Mouse (Mus musculus): ENCODE measurements around the gene Rinl.
A peak's percentile ranks its signal among the peaks of the same experiment; 100 is the strongest.

Rinl gene

GRCm38 (mm10) chr7:28788307-28789195, at the start of gene Rinl:
TSS of gene Rinl (plus strand) at chr7:28788969.
- DNase-seq (ENCODE audit: low spot score in 2 of 2) = no peak

- DNase-seq (ENCODE audit: low spot score in 2 of 2) = no peak
Observed at GRCm38 (mm10) chr7:28739829-28740228, 48.9 kb upstream of the Rinl start.

GRCm38 (mm10) chr7:28740949-28741348, 47.8 kb upstream of the Rinl start:
- no peak for DNase-seq (ENCODE audit: low spot score in 2 of 2)

GRCm38 (mm10) chr7:28741368-28741708, 47.4 kb upstream of the Rinl start:
- DNase-seq (ENCODE audit: low spot score in 2 of 2) = no peak

- peak; percentile 93 to 96 for DNase-seq (ENCODE audit: low spot score in 2 of 2)
Observed at GRCm38 (mm10) chr7:28741709-28742438, 46.9 kb upstream of the Rinl start, which contains the start of the genes Mrps12 and Sars2. TSS of gene Mrps12 (minus strand) at chr7:28741820. TSS of gene Sars2 (plus strand) at chr7:28741992.

- DNase-seq (ENCODE audit: low spot score in 2 of 2) = no peak
Observed at GRCm38 (mm10) chr7:28749935-28750334, 38.8 kb upstream of the Rinl start.

GRCm38 (mm10) chr7:28756079-28756478, 32.7 kb upstream of the Rinl start, which contains the start of gene Ccer2:
TSS of gene Ccer2 (plus strand) at chr7:28756174.
- DNase-seq (ENCODE audit: low spot score in 2 of 2) = no peak

GRCm38 (mm10) chr7:28758623-28759022, 30.1 kb upstream of the Rinl start:
- DNase-seq (ENCODE audit: low spot score in 2 of 2) = no peak

- DNase-seq (ENCODE audit: low spot score in 2 of 2) = no peak
Observed at GRCm38 (mm10) chr7:28761907-28762306, 26.9 kb upstream of the Rinl start.

GRCm38 (mm10) chr7:28765211-28765610, 23.6 kb upstream of the Rinl start:
- DNase-seq (ENCODE audit: low spot score in 2 of 2) = no peak

- DNase-seq (ENCODE audit: low spot score in 2 of 2) = peak; percentile 96 to 98
Observed at GRCm38 (mm10) chr7:28766173-28766879, 22.4 kb upstream of the Rinl start, which contains the start of gene Sirt2. TSS of gene Sirt2 (plus strand) at chr7:28766735.

GRCm38 (mm10) chr7:28766910-28767309, 21.9 kb upstream of the Rinl start:
- no peak for DNase-seq (ENCODE audit: low spot score in 2 of 2)

- DNase-seq (ENCODE audit: low spot score in 2 of 2) = no peak
Observed at GRCm38 (mm10) chr7:28767462-28767965, 21.3 kb upstream of the Rinl start, which contains the start of gene Nfkbib. TSS of gene Nfkbib (minus strand) at chr7:28767512.

GRCm38 (mm10) chr7:28769414-28769958, 19.3 kb upstream of the Rinl start:
- no peak for DNase-seq (ENCODE audit: low spot score in 2 of 2)

- DNase-seq (ENCODE audit: low spot score in 2 of 2) = no peak
Observed at GRCm38 (mm10) chr7:28770309-28770708, 18.5 kb upstream of the Rinl start.

- DNase-seq (ENCODE audit: low spot score in 2 of 2) = no peak
Observed at GRCm38 (mm10) chr7:28771867-28772266, 16.9 kb upstream of the Rinl start.

- no peak for DNase-seq (ENCODE audit: low spot score in 2 of 2)
Observed at GRCm38 (mm10) chr7:28773163-28773562, 15.6 kb upstream of the Rinl start.

- no peak for DNase-seq (ENCODE audit: low spot score in 2 of 2)
Observed at GRCm38 (mm10) chr7:28774164-28774563, 14.6 kb upstream of the Rinl start.

GRCm38 (mm10) chr7:28775129-28775528, 13.6 kb upstream of the Rinl start:
- DNase-seq (ENCODE audit: low spot score in 2 of 2) = no peak

- no peak for DNase-seq (ENCODE audit: low spot score in 2 of 2)
Observed at GRCm38 (mm10) chr7:28778825-28779224, 9.9 kb upstream of the Rinl start.

GRCm38 (mm10) chr7:28780067-28780658, 8.6 kb upstream of the Rinl start:
- peak; percentile 89 to 91 for DNase-seq (ENCODE audit: low spot score in 2 of 2)
